ENCODE assay signal across 21 mouse cellular contexts in genomic region chr13:20256613-20257012, GRCm38 (mm10).
DNase-seq lines count a peak whose midpoint lies in the region; ATAC-seq and TF ChIP-seq lines count a peak whose summit lies in the region.
"Had no signal": no experiment of that assay in that cellular context is flagged by ENCODE, and none has a peak within 500 bp of the region (broad histone marks: within the 10 kb centered on the region; RNA-seq: fewer than 3 reads in every experiment).

No protein-coding gene starts in this region.

- no peak for TF ChIP-seq POLR2A in lung, adult 2 months (IDR thresholded peaks at IDR 0.05; ENCODE audit: borderline replicate concordance, extremely low read depth, low read depth, low read length)

- no peaks in the 10 kb centered on the region for H3K27me3 ChIP-seq in heart, embryonic 13.5 days (replicated peaks)
- H3K27me3 ChIP-seq in lung, embryonic 16.5 days (ENCODE audit: control insufficient read depth, insufficient read depth, low read depth, low read length), result no peaks in the 10 kb centered on the region
- H3K27me3 ChIP-seq: CH12.LX, Patski had no signal

- no peak overlapping the region for H3K4me2 ChIP-seq in heart, embryonic 13.5 days
- no peak overlapping the region for H3K4me2 ChIP-seq in lung, embryonic 16.5 days (ENCODE audit: low read depth, low read length)
- H3K4me2 ChIP-seq: hindbrain, embryonic 14.5 days had no signal

- ATAC-seq in heart, embryonic 13.5 days (ENCODE audit: extremely low read depth, insufficient number of reproducible peaks, low FRiP score, low TSS enrichment), result no peak
- ATAC-seq in lung, embryonic 16.5 days (ENCODE audit: low read depth), result no peak
- peak; percentile 65 to 76; a peak in 3 of 4 replicates for ATAC-seq in hematopoietic stem cell, adult 5-6 weeks (replicated peaks in 1 of 2; ENCODE audit: insufficient read depth in 1 of 2, low FRiP score in 2 of 2, low TSS enrichment in 1 of 2, low read depth in 1 of 2, poor library complexity in 2 of 2, severe bottlenecking in 2 of 2)
- ATAC-seq in megakaryocyte-erythroid progenitor cell, adult 5-6 weeks (replicated peaks; ENCODE audit: low FRiP score, low TSS enrichment, poor library complexity, severe bottlenecking), result no peak
- ATAC-seq: activated CD4-positive, CD25-positive, alpha-beta regulatory T cell, adult 4 months; forebrain, embryonic 16.5 days; intestine, embryonic 16.5 days; Patski had no signal

- intact Hi-C loops in heart, postnatal 25 days (cut with DNase I), result no loop called here
- intact Hi-C loops in gastrocnemius, postnatal 36 days (cut with DNase I), result no loop called here

- no peak overlapping the region for H3K9ac ChIP-seq in heart, embryonic 13.5 days
- H3K9ac ChIP-seq in lung, embryonic 16.5 days (ENCODE audit: low read length), result no peak overlapping the region
- H3K9ac ChIP-seq: hindbrain, embryonic 14.5 days had no signal

- 0 out of 2 replicates have a peak, but pooled peaks cover 3% of the 10 kb centered on the region for H3K4me1 ChIP-seq in heart, embryonic 13.5 days
- H3K4me1 ChIP-seq in lung, embryonic 16.5 days (replicated peaks; ENCODE audit: control insufficient read depth, insufficient read depth, low read length), result peaks cover 4% of the 10 kb centered on the region; the same call in 1 of the 2 replicates
- no peaks in the 10 kb centered on the region; the same call in 1 of the 2 replicates for H3K4me1 ChIP-seq in lung, adult 2 months (ENCODE audit: control insufficient read depth, insufficient read depth, low read length)
- H3K4me1 ChIP-seq: hindbrain, embryonic 10.5 days had no signal

- DNase-seq in heart, postnatal 25 days (ENCODE audit: low spot score), result no peak
- DNase-seq in lung, adult 2 months, result no peak
- DNase-seq in gastrocnemius, postnatal 36 days, result no peak
- DNase-seq: adrenal gland, postnatal 14 days; cerebellum, adult 11-12 months; cerebellum, adult 9-10 months; cerebellum, postnatal 25 days; gastrocnemius, postnatal 10 days; heart, postnatal 10 days had no signal

- H3K27ac ChIP-seq in heart, embryonic 13.5 days (replicated peaks), result 0 out of 2 replicates have a peak overlapping the region, but pooled peaks have one; percentile 20
- peak overlapping the region; percentile 36; the same call in 1 of the 2 replicates for H3K27ac ChIP-seq in lung, embryonic 16.5 days (ENCODE audit: low read length)
- H3K27ac ChIP-seq: embryonic facial prominence, embryonic 10.5 days; hindbrain, embryonic 10.5 days; hindbrain, embryonic 14.5 days had no signal

- H3K36me3 ChIP-seq in heart, embryonic 13.5 days, result no peaks in the 10 kb centered on the region
- H3K36me3 ChIP-seq in lung, embryonic 16.5 days (ENCODE audit: control insufficient read depth, insufficient read depth, low read length), result no peaks in the 10 kb centered on the region; the same call in 1 of the 2 replicates
- H3K36me3 ChIP-seq: embryonic facial prominence, embryonic 10.5 days; hindbrain, embryonic 10.5 days had no signal

- H3K9me3 ChIP-seq in heart, embryonic 13.5 days, result no peaks in the 10 kb centered on the region
- H3K9me3 ChIP-seq in lung, embryonic 16.5 days (ENCODE audit: control insufficient read depth, low read length), result no peaks in the 10 kb centered on the region
- H3K9me3 ChIP-seq: embryonic facial prominence, embryonic 10.5 days; hindbrain, embryonic 10.5 days had no signal

- H3K4me3 ChIP-seq in heart, embryonic 13.5 days, result no peak overlapping the region
- H3K4me3 ChIP-seq in lung, embryonic 16.5 days (ENCODE audit: low read length), result no peak overlapping the region
- no peak overlapping the region for H3K4me3 ChIP-seq in lung, adult 2 months (replicated peaks; ENCODE audit: extremely low read depth, low read depth, low read length)
- H3K4me3 ChIP-seq: embryonic facial prominence, embryonic 10.5 days; hindbrain, embryonic 10.5 days had no signal

- WGBS in heart, embryonic 13.5 days, result 75% methylated on average over 4 of the region's 4 CpGs
- WGBS in lung, embryonic 16.5 days, result 93% methylated on average over 4 of the region's 4 CpGs
- WGBS in lung, adult 2 months, result 92% methylated on average over 4 of the region's 4 CpGs

- TF ChIP-seq CTCF in lung, adult 2 months (IDR thresholded peaks at IDR 0.05; ENCODE audit: insufficient read depth, low read length), result no peak

Comparison
In these comparisons a context has a peak if more than half of its experiments do, and no peak if none do; other contexts are left out.
1. ATAC-seq: peak in hematopoietic stem cell, adult 5-6 weeks (2 of 2); none in heart, embryonic 13.5 days (single experiment), lung, embryonic 16.5 days (single experiment) and megakaryocyte-erythroid progenitor cell, adult 5-6 weeks (single experiment).